Mouse (Mus musculus): ENCODE data around the gene Spata17.
"Not testable (repeated sequence)": the region's sequence is repeated elsewhere in the genome, so short reads cannot be mapped to it uniquely, and the experiment has no call there.

The Spata17 gene

GRCm38 (mm10) chr1:187170361-187170760 is 44.9 kb downstream of the Spata17 start:
- no peak for DNase-seq

- DNase-seq: no peak
Measured at GRCm38 (mm10) chr1:187169646-187170045, 45.6 kb downstream of the Spata17 start.

- no peak for DNase-seq
Measured at GRCm38 (mm10) chr1:187163571-187163970, 51.7 kb downstream of the Spata17 start.

GRCm38 (mm10) chr1:187155658-187156057 is 59.6 kb downstream of the Spata17 start:
- no peak for DNase-seq

DNA sequence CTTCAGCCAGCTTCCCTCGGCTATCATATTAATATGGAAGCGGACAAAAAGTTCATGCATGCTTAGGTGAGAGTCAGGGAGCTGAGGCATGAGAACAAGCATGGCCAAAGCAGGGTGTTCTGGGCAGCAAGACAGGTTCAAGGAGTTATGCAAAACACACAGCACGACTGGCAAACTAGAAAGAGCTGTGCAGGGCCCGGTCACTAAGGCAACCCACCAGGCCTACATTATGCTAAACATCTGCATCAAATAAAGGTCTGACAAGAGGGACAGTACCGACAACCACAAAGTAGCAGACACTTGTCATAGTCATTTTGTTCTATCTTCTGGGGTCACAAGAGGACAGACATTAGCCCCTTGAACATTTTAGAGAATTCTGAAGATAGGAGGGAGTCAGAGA is 61.6 kb downstream of the Spata17 start:
- no peak for DNase-seq

DNA sequence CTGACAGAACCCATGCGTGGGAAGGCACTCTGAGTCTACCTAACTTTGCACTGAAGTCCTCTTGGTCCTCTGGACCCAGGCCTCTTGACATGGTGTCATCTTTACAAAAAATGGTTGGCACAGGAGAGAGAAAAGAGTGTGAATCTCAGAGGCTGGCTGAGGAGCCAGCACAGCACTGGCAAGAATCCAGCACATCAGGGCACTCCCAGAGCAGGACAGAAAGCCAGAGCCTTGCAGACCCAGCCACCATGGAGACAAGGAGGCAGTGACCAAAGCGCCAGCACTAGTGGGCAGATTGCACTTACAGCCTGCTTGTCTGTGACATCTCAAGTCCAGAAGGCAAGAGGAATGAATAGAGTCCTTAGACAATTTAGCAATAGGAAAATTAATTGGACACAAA is 62.7 kb downstream of the Spata17 start:
- no peak for DNase-seq

GRCm38 (mm10) chr1:187142984-187143383 is 72.3 kb downstream of the Spata17 start:
- DNase-seq: no peak

- DNase-seq: no peak
Measured at GRCm38 (mm10) chr1:187137426-187137825, 77.8 kb downstream of the Spata17 start.

DNA sequence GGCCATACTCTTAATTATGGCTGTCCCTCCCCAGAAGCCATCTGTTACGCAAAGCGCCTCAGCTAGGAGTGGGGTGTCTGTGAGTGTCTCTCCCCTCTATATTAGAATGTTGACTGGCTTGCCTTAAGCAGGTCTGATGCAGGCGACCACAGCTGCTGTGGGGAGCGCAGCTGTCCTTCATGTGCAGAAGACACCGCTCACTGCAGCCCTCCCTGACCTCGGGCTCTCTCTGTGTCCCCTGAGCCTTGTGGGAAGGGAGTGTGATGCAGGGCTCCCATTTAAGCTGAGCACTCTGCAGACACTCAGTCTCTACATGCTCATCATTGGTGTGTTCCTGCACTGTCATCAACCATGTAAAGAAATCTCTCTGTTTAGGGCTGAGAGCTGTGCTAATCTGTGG is 79.4 kb downstream of the Spata17 start:
- no peak for DNase-seq

GRCm38 (mm10) chr1:187133841-187134240 is 81.4 kb downstream of the Spata17 start:
- no peak for DNase-seq

DNA sequence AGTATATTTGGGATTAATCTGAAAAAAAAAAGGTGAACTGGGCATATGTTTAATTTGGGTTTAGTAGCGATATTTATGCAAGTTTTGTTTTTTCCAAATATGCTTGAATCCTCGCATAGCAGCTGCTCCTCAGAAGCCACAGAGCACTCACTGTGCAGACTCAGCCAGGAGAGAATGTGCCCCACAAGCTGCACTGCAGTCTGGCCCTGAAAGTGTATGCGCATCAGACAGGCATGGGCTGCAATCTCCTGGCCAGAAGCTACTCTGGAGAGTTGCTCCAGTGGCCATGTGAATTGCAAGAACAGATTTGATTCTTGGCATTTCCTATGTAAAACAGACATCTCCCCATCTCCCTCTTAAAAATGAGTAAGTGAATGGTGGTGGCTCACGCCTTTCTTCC is 82.9 kb downstream of the Spata17 start:
- DNase-seq: no peak

- DNase-seq: not testable (repeated sequence)
Measured at GRCm38 (mm10) chr1:187127548-187127947, 87.7 kb downstream of the Spata17 start.

DNA sequence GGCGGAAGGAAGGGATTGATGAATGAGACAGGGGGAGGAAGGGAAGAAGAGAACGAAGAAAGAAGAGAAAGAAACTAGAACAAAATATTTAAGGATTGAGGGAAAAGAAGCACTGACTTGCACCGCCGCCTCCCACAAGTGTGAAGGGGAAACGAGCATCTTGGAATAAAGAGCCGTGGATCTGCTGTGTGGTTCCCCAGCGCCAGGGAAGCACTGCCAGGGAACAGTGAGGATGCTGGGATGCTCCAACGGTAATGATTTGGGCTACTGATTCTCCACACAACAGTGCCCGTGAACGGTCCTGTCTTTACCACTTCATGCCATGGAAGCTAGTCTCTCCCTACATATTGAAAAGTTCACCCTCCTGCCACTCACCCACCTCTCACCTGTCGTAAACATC is 89.5 kb downstream of the Spata17 start:
- DNase-seq: no peak

DNA sequence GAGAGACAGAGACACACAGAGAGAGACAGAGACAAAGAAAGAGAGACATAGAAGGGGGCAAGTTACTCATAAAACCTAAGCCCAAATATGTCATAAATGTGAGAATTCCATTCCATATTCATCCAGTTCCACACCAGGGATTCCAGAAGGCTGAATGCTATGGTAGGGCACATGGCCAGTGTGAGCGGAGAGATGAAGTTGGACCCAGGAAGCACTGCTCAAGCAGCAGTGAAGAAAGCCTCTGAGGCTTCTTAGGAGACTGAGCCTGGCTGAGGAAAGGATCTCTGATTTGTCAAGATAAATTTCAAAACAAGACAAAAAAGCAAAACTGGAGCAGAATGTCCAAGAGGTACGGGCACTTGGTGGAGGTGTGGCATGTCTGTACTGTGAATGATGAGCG is 90.3 kb downstream of the Spata17 start:
- no peak for DNase-seq

DNA sequence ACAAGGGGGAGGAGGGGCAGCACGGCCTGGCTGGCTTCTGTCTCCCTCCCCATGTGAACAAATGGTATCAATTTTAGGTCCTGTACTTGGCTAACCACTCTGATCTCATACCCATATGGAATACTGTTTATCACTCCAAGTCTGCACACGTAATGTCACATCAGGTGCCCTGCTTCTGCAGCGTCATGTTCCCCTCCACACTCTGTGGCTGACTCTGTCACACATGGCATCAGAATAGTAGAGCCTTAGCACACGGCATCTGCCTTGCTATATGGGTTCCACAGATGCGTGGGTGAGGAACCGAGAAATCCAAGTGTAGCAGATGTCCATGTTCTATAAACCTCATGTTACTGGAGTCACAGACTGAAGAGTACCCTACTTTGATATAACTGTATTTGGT is 96.0 kb downstream of the Spata17 start:
- no peak for DNase-seq

GRCm38 (mm10) chr1:187118108-187118507 is 97.2 kb downstream of the Spata17 start:
- DNase-seq: no peak

DNA sequence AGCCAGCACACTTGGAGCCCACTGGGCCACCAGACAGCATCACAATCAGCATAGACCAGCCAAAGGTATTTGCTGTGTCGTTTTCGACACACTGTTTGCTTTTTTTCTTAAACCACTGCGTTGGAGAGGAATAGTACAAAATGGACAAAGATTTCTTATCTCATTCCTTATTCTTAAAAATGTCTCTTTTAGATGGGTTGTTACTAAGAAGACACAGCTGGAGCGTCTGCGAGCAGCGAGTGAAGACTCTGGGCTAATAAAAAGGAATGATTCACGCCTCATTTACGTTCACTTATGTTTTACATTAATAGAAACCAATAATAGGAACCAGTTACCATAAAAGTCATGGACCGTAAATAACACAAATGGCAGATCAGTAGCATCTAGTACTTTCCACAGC is 101.5 kb downstream of the Spata17 start:
- no peak for DNase-seq

DNA sequence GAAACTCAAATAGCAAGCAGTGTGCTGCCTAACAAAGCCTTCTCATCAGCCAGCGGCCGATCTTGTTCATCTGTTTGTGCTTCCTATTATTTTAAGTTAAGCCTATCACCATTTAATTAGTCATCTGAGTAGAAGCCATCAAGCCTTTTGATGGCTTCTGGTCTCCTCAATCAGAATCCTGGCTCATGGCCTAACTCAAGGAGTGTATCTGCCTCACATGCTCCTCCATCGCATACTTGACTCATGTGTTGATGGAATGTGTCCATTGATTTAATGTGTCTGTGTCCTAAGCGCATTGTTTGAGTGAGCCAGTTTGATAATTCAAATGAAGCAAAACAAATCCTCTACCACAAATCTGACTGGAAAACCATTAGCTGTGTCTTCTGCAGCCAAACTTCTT is 113.1 kb downstream of the Spata17 start:
- no peak for DNase-seq

GRCm38 (mm10) chr1:187101202-187101601 is 114.1 kb downstream of the Spata17 start:
- DNase-seq: no peak

GRCm38 (mm10) chr1:187100624-187101023 is 114.6 kb downstream of the Spata17 start:
- no peak for DNase-seq

DNA sequence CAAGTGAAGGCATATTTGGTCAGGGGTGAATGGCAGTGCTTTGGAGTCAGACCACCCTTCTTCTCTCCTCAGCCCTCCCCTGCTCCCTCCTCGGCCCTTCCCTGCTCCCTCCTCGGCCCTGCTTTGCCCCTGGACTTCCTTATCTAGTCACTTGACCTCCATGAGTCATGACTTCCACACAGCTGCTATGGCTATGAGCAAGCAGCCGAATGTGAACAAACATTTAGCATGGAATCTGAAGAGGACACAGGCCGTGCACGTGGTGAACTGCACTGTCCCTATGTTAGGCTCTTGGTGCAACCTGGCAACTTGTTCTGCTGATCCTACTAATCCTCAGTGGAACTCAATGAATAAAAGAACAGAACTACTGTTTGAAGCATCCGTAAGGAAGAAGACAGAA is 117.0 kb downstream of the Spata17 start:
- DNase-seq: no peak

- no peak for DNase-seq
Measured at GRCm38 (mm10) chr1:187092546-187092945, 122.7 kb downstream of the Spata17 start.

DNA sequence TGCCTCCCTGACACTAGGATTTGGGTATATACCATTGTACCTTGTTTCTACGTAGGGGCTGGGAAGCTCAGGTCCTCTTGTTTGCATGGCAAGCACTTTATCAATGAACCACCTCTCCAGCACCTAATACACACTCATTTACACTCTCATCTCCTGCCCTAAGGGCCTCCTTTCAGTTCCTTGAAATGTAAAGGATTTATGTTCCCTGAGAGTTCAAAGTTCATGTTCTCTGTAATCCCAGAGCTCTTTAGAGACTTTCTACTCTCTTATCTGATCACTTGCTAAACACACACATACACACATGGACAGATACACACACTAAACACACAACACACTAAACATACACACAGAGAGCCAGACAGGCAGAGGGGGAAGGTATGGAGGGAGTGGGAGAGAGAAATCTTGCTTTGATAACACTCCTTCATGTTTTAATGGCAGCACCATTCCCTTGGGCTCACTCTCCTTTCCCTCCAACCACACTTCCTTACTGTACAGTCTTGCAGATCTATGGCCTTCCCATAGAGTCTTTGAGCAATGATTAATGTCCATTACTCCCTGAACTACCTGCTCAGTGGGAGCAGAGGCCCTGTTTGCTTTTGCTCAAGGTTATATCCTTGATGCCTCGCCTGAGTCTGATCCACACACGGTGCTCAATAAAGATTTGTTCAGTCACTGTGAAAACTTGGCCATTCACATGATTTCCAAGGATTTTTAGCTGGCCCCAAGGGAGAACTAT is 126.4 kb downstream of the Spata17 start:
- DNase-seq: no peak

DNA sequence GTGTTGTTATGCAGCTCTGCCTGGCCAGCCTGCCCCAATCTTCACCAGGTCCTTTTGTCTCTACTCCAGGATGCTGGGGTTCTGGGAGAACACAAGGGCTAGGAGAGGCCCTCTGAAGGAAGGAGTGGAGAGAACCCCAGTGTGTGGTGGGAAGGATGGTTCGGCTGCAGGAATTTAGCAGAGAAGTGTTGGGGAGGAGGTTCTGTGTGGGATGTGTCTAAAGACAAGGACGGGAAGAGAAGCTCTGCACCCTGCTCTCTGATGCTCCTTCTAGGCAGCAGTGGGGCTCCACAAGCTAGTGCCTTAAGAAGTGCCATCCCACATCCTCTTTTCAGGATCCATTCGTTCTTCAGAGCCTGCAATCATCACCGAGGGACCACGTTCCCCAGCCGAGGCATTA is 129.2 kb downstream of the Spata17 start:
- DNase-seq: no peak

- DNase-seq: no peak
Measured at GRCm38 (mm10) chr1:187077352-187077751, 137.9 kb downstream of the Spata17 start.

DNA sequence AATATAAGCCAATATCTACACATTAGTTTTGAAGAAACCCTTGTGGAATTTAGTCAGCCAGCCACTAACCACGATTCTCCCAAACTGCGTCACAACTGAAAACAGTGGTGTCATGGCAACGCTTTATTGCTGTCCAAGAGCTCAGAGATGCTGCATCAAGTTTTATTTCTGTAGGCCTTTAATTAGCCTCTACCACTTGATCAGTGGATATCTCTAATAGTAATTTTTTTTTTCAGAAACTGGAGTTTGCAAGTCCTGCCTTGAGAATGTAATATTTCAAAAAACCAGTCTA is 138.3 kb downstream of the Spata17 start:
- DNase-seq: no peak

All from thymus, postnatal 36 days (tissue).